Mouse (Mus musculus) intestine, embryonic 16.5 days (tissue): ENCODE data around the gene Pard3b. TPM values are rescaled to one million over a fixed set of nuclear protein-coding genes. Genes with fewer than 3 reads are reported as not detected.
A peak's percentile ranks its signal among the peaks of the same experiment; 100 is the strongest.

ENCODE experiments used
- ATAC-seq: fragments of 200-750 bp; cut with Nextera tagmentation; 2 replicates; pipeline ENCODE4 v1.8.0; 2017; ENCODE audit warnings: moderate TSS enrichment, moderate library complexity
- H3K27ac ChIP-seq: fragments of 300-500 bp; sonication (generic); 2 replicates; pipeline ENCODE4 v1.5.1; 2014; ENCODE audit warnings: mild to moderate bottlenecking, low read length
- H3K27me3 ChIP-seq: fragments of 300-500 bp; sonication (generic); replicated peaks from 2 replicates; pipeline ENCODE4 v1.6.1; 2014; ENCODE audit warnings: low read length, control low read depth, mixed read lengths; ENCODE audit not compliant: control insufficient read depth, insufficient read depth
- H3K36me3 ChIP-seq: fragments of 300-500 bp; sonication (generic); 2 replicates; pipeline ENCODE4 v1.6.1; 2014; ENCODE audit warnings: low read length, control low read depth; ENCODE audit not compliant: control insufficient read depth, insufficient read depth
- H3K4me1 ChIP-seq: fragments of 300-500 bp; sonication (generic); 2 replicates; pipeline ENCODE4 v1.6.1; 2014; ENCODE audit warnings: low read length, control low read depth, mixed read lengths; ENCODE audit not compliant: control insufficient read depth, insufficient read depth
- H3K4me2 ChIP-seq: fragments of 300-500 bp; sonication (generic); 2 replicates; pipeline ENCODE4 v1.6.1; 2014; ENCODE audit warnings: low read depth, low read length, control low read depth
- H3K4me3 ChIP-seq: fragments of 300-500 bp; sonication (generic); 2 replicates; pipeline ENCODE4 v1.5.1; 2014; ENCODE audit warnings: mild to moderate bottlenecking, low read length
- H3K9ac ChIP-seq: fragments of 300-500 bp; sonication (generic); 2 replicates; pipeline ENCODE4 v1.6.1; 2014; ENCODE audit warnings: low read depth, low read length
- H3K9me3 ChIP-seq: fragments of 300-500 bp; sonication (generic); 2 replicates; pipeline ENCODE4 v1.6.1; 2016; ENCODE audit warnings: low read length, control low read depth; ENCODE audit not compliant: control insufficient read depth
- WGBS: fragments of 180-500 bp; shearing (Covaris S2); extraction: QIAGEN DNeasy Blood & Tissue Kit; methylation state at CpG from one replicate; pipeline ENCODE4 v1.1.7; 2014; 5-methylcytosine and 5-hydroxymethylcytosine counted together
- polyA plus RNA-seq: library from polyadenylated mRNA; unstranded; fragments of >200 nt; fragmentation: Nextera tagmentation; extraction: Ambion mirVana; gene quantifications from 2 replicates; pipeline ENCODE4 v1.2.1, GENCODE M21; 2015

Gene Pard3b
- 20.2 and 22.3 TPM in 2 replicates for polyA plus RNA-seq

DNA sequence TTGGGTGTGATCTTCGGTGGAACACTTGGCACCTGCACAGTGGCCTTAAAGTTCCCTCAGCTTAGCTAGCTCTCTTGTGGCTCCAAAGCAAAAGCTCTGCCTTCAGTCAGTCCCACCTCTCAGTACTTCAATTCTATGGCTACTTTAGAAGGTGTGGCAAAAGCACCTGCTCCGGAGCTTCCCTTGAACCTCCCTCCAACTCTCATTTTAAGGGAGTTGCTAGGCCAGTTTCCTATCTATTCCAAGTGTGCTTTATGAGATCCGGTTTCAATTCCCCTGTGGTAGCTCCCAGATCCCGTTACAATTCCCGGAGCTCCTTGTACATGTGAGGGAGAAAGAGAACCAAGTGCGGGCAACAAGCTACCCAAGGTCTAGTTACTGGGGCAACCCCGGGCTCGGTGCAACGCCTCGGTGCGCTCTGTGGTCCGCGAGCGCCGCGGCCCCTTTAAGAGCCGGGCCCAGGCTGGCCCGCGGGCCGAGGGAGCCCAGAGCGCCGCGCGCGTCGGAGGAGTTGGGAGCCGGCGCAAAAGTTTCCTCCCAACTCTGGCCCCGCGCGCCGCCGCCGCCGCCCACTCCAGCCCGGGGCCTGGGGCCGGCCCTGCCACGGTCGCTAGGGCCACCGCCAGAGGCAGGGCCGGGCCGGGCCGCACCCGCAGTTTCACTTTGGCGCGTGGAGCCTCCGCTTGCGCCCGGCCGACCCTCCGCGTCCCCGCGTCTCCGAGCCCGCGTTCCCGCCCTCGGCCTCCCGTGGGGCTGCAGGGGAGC lies at the start of gene Pard3b:
Pard3b (plus strand) TSS at position 478 of the 765 bp plus-strand sequence.
- Histone ChIP-seq H3K4me2 (peak within 1 kb of the TSS; percentile 84), H3K9ac (peak within 1 kb of the TSS; percentile 98), H3K4me1 (peaks cover 6% of the 10 kb centered on the region), H3K9me3 (no peaks in the 10 kb centered on the region), H3K36me3 (no peaks in the 10 kb centered on the region), H3K27ac (peak within 1 kb of the TSS; percentile 92), H3K4me3 (peak within 1 kb of the TSS; percentile 98), H3K27me3 (no peaks in the 10 kb centered on the region)
- WGBS = under 1% methylated on average over 58 of the region's 60 CpGs
- ATAC-seq = peak; percentile 88

DNA sequence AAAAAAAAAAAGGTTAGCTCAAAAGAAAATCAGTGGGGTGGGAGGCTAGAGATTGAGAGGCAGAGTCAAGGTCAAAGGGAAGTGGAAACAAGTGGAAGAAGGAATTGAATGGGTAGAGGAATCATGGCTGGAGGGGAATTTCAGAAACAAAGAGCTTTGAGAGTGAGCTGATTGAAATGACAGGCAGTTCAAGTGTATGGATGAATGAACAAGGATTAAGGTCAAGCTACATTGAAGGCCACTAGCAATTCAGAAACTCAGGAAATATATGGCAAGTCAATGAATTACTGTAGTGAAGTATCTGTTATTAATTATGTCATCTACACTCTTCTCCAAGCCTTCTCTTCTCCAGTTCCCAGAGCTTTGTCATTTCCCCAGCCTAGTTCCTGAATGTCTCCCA lies 22.4 kb upstream of the Pard3b start:
- no peak overlapping the region for H3K4me2 ChIP-seq
- ATAC-seq = no peak
- no peaks in the 10 kb centered on the region for H3K9me3 ChIP-seq
- H3K4me3 ChIP-seq = no peak overlapping the region
- no peaks in the 10 kb centered on the region for H3K4me1 ChIP-seq
- no peak overlapping the region for H3K9ac ChIP-seq
- no peaks in the 10 kb centered on the region for H3K36me3 ChIP-seq
- H3K27ac ChIP-seq = no peak overlapping the region
- H3K27me3 ChIP-seq = no peaks in the 10 kb centered on the region

DNA sequence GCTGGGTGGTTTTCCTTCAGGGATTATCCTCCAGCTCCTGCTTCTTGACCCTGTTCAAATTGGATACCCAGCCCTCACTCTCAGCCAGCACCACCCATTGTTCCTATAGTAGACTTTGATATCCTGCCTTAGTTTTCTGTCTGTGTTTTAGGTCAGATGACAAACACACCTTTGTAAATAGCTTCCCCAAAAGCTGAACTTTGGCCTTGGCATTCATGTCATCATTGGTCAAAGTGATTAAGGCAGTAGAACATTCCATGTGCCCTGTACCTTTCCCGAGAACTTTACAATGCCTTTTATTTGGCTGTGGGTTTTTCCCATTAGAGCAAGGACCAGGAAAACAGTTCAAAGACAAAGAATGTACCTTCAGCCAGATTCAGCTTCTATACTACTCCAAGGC lies 18.0 kb upstream of the Pard3b start:
- ATAC-seq = no peak
- no peak overlapping the region for H3K27ac ChIP-seq
- H3K4me1 ChIP-seq = no peaks in the 10 kb centered on the region
- no peaks in the 10 kb centered on the region for H3K9me3 ChIP-seq
- 53% methylated on average over 1 of the region's 1 CpGs for WGBS
- no peak overlapping the region for H3K4me3 ChIP-seq
- H3K4me2 ChIP-seq = no peak overlapping the region
- no peak overlapping the region for H3K9ac ChIP-seq
- H3K27me3 ChIP-seq = no peaks in the 10 kb centered on the region
- H3K36me3 ChIP-seq = no peaks in the 10 kb centered on the region

DNA sequence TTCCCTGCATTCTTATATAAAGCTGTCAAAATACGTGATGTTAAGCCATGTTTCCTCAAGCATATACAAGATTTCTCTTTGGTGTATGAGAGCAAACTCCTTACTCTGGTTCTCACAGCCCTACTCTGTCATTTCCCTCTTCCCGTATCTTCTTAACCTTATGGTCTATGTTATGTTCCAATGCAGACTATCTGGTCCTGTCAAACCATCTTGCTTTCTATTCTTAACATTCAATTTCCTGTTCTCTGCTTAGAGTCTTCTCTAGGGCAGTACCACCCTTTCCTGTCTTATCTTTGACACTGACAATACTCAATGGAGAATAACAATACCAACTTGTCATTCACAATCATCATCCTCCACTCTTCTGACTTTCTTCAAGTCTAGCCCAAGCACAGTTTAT lies 8.8 kb upstream of the Pard3b start:
- no peaks in the 10 kb centered on the region for H3K9me3 ChIP-seq
- no peaks in the 10 kb centered on the region for H3K27me3 ChIP-seq
- H3K36me3 ChIP-seq = no peaks in the 10 kb centered on the region
- WGBS = 79% methylated on average over 2 of the region's 2 CpGs
- no peak for ATAC-seq
- no peak overlapping the region for H3K4me3 ChIP-seq
- H3K4me2 ChIP-seq = no peak overlapping the region
- no peak overlapping the region for H3K27ac ChIP-seq
- no peak overlapping the region for H3K9ac ChIP-seq
- no peaks in the 10 kb centered on the region for H3K4me1 ChIP-seq

DNA sequence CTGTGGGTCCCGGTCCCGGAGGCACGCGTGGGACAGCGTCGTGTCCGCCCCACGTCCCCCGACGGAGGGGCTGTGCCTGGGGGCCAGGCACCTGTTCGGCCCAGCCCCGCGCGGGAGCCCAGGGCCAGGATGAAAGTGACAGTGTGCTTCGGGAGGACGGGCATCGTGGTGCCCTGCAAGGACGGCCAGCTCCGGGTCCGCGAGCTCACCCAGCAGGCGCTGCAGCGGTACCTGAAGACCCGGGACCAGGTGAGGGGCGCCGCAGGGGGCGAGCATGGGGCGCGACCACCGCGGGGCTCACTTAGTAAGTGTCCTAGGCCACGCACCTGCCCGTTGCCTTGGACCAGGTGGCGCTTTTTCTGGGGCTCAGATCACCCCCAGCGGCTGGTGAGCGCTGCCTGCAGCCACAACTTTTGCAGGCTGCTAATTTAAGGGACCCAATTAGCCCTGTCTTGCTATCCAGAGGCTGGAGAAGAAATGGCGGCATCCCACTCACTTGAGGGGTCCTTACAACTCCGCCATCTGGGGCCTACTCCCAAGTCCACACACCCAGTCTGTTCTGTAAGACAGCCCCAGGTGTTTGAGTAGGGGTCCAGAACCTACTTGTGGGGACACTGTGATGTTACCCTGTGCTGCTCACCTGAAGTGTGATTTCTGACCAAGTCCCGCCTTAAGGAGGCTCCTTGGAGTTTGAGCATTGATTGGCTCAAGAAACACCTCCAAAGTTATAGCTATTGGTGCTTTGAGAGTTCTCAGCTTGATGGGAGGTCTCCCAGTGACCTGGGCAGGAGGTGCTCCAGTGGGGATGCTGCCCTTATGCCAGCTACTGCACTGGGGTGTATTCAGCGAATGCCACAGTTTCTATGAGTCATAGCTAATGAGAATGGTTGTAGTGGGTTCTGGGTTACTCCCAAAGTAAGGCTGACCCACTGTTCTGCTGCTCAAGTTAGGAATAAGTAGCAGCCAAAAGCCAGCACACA lies 780 bp downstream of the Pard3b start:
- ATAC-seq = peak; percentile 72
- WGBS = 3% methylated on average over 40 of the region's 40 CpGs
- Histone ChIP-seq H3K9ac (peak overlapping the region; percentile 98), H3K4me2 (peak overlapping the region; percentile 84), H3K27me3 (no peaks in the 10 kb centered on the region), H3K36me3 (no peaks in the 10 kb centered on the region), H3K4me3 (peak overlapping the region; percentile 98), H3K27ac (peak overlapping the region; percentile 92), H3K4me1 (peaks cover 6% of the 10 kb centered on the region), H3K9me3 (no peaks in the 10 kb centered on the region)

DNA sequence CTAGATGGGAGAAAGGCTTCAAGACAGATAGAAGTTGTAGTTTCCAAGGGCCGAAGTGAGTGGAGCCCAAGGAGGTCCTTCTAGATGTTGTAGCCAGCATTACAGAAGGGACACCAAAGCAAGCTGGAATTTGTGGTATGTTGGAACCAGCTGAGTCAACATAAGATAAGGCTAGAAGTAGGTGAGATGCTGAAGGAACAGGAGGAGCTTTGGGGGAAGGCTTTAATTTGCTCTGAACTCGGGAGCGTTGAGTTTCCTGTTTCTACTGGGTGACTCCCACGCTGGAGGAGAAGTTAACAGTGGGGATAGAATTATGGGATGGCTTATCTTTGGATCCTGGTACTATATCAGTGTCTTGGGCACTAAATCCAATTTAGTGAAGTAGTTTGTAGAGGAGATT lies 3.3 kb downstream of the Pard3b start:
- H3K4me2 ChIP-seq = no peak overlapping the region
- H3K36me3 ChIP-seq = no peaks in the 10 kb centered on the region
- no peak for ATAC-seq
- H3K4me1 ChIP-seq = peaks cover 11% of the 10 kb centered on the region
- no peaks in the 10 kb centered on the region for H3K27me3 ChIP-seq
- H3K9ac ChIP-seq = no peak overlapping the region
- no peaks in the 10 kb centered on the region for H3K9me3 ChIP-seq
- WGBS = 51% methylated on average over 4 of the region's 4 CpGs
- no peak overlapping the region for H3K27ac ChIP-seq
- no peak overlapping the region for H3K4me3 ChIP-seq

DNA sequence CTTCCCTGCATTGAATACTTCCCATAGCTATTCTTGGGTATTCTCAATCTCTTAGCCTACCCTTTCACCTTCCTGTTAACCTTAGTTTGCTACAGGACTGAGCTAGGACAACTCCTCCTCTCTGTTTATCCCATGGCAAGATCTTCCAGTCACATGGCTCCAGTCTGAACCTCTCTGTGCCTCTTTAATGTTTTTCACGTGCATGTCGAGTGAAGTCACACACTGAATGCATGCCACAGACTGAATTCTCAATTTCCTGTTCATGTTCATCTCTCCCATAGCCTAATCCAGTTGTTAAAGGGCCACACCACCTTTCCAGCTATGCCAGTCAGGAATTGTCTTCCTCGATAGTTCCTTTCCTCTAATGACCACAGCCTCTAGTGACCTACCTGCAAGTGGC lies 6.4 kb downstream of the Pard3b start:
- Histone ChIP-seq H3K9me3 (no peaks in the 10 kb centered on the region), H3K9ac (no peak overlapping the region), H3K4me3 (no peak overlapping the region), H3K4me2 (no peak overlapping the region), H3K27ac (peak overlapping the region; percentile 43; the same call in 1 of the 2 replicates), H3K36me3 (no peaks in the 10 kb centered on the region), H3K4me1 (peaks cover 20% of the 10 kb centered on the region), H3K27me3 (no peaks in the 10 kb centered on the region)
- WGBS = 57% methylated on average over 3 of the region's 3 CpGs
- peak; percentile 54 for ATAC-seq

DNA sequence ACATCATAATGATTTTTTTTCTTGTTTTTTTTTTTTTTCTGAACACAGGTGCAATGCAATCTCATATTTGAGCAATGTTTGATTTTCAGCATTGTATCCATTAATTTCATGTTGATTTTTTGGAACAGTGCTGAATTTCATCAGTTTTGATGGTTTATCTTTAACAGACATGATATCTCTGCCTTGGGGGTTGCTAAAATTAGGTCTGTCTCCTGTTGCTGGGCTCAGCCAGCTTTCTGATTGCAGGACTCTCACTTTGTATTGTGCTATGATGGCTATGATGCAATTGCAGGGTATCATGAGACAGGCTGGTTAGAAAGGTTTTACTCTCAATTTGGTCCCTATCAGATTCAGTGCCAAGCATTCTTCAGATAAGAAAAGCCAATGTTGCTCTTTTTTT lies 11.3 kb downstream of the Pard3b start:
- Histone ChIP-seq H3K4me2 (no peak overlapping the region), H3K4me1 (peaks cover 28% of the 10 kb centered on the region), H3K27me3 (no peaks in the 10 kb centered on the region), H3K9me3 (no peaks in the 10 kb centered on the region), H3K4me3 (no peak overlapping the region), H3K9ac (no peak overlapping the region), H3K27ac (no peak overlapping the region), H3K36me3 (no peaks in the 10 kb centered on the region)
- no peak for ATAC-seq

DNA sequence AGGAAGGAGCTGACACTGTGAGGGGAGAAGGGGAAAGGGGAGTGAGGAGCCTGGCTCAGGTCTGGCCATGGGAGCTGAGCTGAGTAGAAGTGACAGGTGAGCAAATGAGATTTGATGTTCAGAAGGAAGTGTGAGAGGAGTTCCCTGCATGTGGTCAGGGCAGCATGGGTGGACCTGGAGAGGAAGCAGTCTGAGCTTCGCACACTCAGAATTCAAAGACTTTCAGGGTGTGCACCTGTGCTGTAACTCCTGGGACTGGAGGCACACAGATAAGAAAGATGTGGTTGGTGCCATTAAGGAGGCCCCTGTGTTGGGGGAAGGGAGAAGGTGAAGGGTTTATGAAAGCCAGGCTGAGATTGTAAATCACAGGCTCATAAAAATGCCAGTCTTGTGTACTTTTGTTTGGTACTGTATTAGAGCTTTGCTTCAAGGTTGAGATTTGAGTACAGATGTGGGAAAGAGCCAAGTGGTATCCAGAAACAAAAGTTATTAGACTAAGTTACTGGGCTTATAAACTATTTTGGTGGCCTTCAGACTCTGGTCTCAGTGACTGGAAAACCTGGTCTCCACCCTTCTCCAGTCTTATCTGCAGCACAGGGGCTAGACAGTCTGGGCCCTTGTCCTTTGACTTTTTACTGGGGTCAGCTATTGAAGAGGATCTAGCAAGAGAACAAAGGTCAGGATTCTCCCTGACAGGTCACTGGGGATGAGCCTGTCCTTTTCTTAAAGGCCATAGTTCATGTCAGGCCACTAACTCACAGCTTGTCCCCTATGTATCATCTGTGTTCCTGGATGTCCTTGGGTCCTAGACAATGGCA lies 13.0 kb downstream of the Pard3b start:
- 30% methylated on average over 1 of the region's 1 CpGs for WGBS
- ATAC-seq = peak; percentile 98

More for the DNA sequence above, 13.0 kb downstream of the Pard3b start:
- no peak overlapping the region for H3K9ac ChIP-seq
- no peak overlapping the region for H3K4me3 ChIP-seq
- no peaks in the 10 kb centered on the region for H3K36me3 ChIP-seq
- no peaks in the 10 kb centered on the region for H3K9me3 ChIP-seq
- H3K4me1 ChIP-seq = peaks cover 25% of the 10 kb centered on the region
- H3K27me3 ChIP-seq = no peaks in the 10 kb centered on the region
- H3K4me2 ChIP-seq = no peak overlapping the region
- peak overlapping the region; percentile 79 for H3K27ac ChIP-seq
